Mouse (Mus musculus) cerebellum, adult 9-10 months (tissue): Measurements from ENCODE around the gene Msi2.
A peak's percentile ranks its signal among the peaks of the same experiment; 100 is the strongest.

Source experiments
- DNase-seq: peaks from one replicate; pipeline ENCODE4 v3.0.0; 2022

Msi2 gene

DNA sequence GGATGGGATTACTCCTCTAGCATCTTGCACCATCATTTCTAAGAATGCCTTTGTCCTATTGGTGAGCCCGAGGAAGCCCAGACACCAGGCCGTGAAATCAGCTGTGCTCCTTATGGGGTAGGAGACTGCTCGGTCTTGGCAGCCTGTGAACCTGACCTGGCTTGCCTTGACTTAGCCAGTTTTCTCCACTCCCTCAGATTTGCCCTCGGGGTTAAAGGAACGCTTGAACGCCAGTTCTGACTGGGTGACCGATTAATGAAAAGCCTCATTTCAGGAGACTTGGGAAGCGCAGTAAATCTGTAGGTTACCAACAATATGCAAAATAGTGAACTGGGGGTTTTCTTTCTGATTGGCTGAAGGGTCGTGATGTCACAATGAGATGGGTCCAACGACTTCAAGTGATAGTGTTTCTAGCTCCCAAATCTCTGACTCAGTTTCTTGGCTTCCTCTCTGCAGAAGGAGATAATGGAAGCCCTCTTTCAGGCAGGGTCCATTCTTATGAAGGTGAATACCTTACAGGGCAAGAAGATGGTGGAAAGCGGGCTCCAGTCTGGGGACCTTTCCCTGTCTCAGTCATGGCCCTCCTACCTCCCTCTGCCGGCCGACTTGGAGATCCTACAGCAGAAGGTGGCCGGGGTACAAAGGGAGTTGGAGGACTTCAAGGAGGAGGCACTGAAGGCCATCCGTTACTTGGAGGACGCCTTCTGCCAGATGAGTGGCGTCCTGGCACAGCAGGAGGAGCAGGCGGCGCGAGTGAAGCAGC is 424.5 kb downstream of the Msi2 start, which contains the start of gene Ccdc182:
TSS of gene Ccdc182 (plus strand) at position 428 of the 763 bp plus-strand sequence.
- no peak for DNase-seq

DNA sequence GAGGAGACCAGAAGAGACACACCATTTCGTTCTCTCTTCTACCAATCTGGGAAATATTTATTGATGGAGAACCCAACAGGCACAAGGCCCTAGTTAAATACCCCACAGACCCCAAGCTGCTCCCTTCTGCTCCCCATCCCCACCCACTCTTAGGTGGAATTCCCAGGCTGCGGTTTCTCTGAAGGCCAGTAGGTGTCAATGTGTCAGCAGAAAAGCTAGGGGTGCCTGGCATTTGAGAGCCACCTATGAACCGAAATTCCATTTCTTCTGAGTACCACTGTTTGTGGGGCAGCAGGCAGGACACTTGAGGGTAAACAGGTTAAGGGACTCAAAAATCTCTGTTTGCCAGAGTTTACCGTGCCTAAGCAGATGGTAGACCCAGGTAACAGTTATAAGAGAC is 426.6 kb downstream of the Msi2 start:
- peak; percentile 29 for DNase-seq

DNA sequence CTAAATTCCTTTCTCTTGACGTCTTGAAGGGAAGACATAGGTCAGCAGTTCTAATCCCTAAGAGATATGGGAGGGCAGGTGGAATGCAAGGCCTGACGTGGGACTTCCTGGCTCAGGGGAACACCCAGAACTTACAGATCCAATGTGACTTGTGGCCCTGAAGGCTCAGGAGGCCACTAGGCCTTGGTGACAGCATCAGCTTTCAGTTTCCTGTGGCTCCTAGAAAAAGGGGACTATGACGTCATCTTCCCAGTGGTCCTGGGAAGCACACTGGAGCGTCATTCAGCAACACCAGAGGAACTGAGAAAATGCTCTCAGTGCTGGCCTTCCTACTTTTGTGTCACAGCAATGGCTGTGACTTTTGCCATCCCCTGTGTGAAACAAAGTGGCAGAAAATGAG is 427.1 kb downstream of the Msi2 start:
- no peak for DNase-seq
